21 mouse cellular contexts compared by ENCODE assay signal in genomic region chr5:108483006-108483405, GRCm38 (mm10). TPM values are rescaled to one million over a fixed set of nuclear protein-coding genes. Genes with fewer than 3 reads are reported as not detected.
A peak's percentile ranks its signal among the peaks of the same experiment; 100 is the strongest.
DNase-seq lines count a peak whose midpoint lies in the region; ATAC-seq and TF ChIP-seq lines count a peak whose summit lies in the region.
"Had no signal": no experiment of that assay in that cellular context is flagged by ENCODE, and none has a peak within 500 bp of the region (broad histone marks: within the 10 kb centered on the region; RNA-seq: fewer than 3 reads in every experiment).

No protein-coding gene starts in this region.

- peaks cover 64% of the 10 kb centered on the region for H3K36me3 ChIP-seq in liver, embryonic 12.5 days
- H3K36me3 ChIP-seq in liver, embryonic 15.5 days (replicated peaks): peaks cover 60% of the 10 kb centered on the region
- H3K36me3 ChIP-seq in stomach, postnatal 0 days (ENCODE audit: control insufficient read depth, insufficient read depth, low read length): peaks cover 2% of the 10 kb centered on the region; the same call in 1 of the 2 replicates

- TF ChIP-seq CTCF in stomach, postnatal 0 days (IDR thresholded peaks at IDR 0.05; ENCODE audit: low read depth): no peak

- ATAC-seq in liver, embryonic 12.5 days: 0 out of 2 replicates have a peak, but pooled peaks have one; percentile 32
- peak; percentile 60 for ATAC-seq in liver, embryonic 15.5 days (ENCODE audit: insufficient read depth)
- no peak for ATAC-seq in stomach, postnatal 0 days (ENCODE audit: low FRiP score, low TSS enrichment)
- ATAC-seq: forebrain, embryonic 13.5 days; forebrain, postnatal 0 days had no signal

- no peak overlapping the region for H3K4me2 ChIP-seq in liver, embryonic 12.5 days
- no peak overlapping the region for H3K4me2 ChIP-seq in liver, embryonic 15.5 days
- no peak overlapping the region for H3K4me2 ChIP-seq in stomach, postnatal 0 days (replicated peaks; ENCODE audit: low read depth)
- H3K4me2 ChIP-seq: embryonic facial prominence, embryonic 12.5 days; forebrain, embryonic 13.5 days; hindbrain, embryonic 13.5 days had no signal

- no peak overlapping the region for H3K4me3 ChIP-seq in liver, embryonic 12.5 days
- no peak overlapping the region for H3K4me3 ChIP-seq in liver, embryonic 15.5 days (replicated peaks)
- no peak overlapping the region for H3K4me3 ChIP-seq in stomach, postnatal 0 days (ENCODE audit: low read depth, low read length)
- H3K4me3 ChIP-seq: embryonic facial prominence, embryonic 12.5 days; forebrain, embryonic 13.5 days; gastrocnemius, adult 2 months; heart, embryonic 10.5 days; hindbrain, embryonic 13.5 days had no signal

- H3K27me3 ChIP-seq in liver, embryonic 12.5 days (replicated peaks): no peaks in the 10 kb centered on the region
- H3K27me3 ChIP-seq in liver, embryonic 15.5 days: no peaks in the 10 kb centered on the region
- no peaks in the 10 kb centered on the region for H3K27me3 ChIP-seq in stomach, postnatal 0 days (ENCODE audit: control insufficient read depth, insufficient read depth, low read length)
- H3K27me3 ChIP-seq: embryonic facial prominence, embryonic 12.5 days; forebrain, embryonic 13.5 days; hindbrain, embryonic 13.5 days had no signal

- no peak for TF ChIP-seq EP300 in stomach, postnatal 0 days (optimal IDR thresholded peaks at IDR 0.05)

- WGBS in liver, embryonic 12.5 days (ENCODE audit: insufficient replicate concordance): 85% methylated on average over 6 of the region's 6 CpGs
- WGBS in liver, embryonic 15.5 days (ENCODE audit: insufficient replicate concordance): 76% methylated on average over 6 of the region's 6 CpGs
- WGBS in stomach, postnatal 0 days: 89% methylated on average over 6 of the region's 6 CpGs

- H3K9ac ChIP-seq in liver, embryonic 12.5 days: no peak overlapping the region
- H3K9ac ChIP-seq in liver, embryonic 15.5 days: no peak overlapping the region
- H3K9ac ChIP-seq in stomach, postnatal 0 days (ENCODE audit: low read length): no peak overlapping the region
- H3K9ac ChIP-seq: embryonic facial prominence, embryonic 12.5 days; forebrain, embryonic 13.5 days; forebrain, postnatal 0 days; hindbrain, embryonic 13.5 days had no signal

- H3K27ac ChIP-seq in liver, embryonic 12.5 days: no peak overlapping the region
- no peak overlapping the region for H3K27ac ChIP-seq in liver, embryonic 15.5 days (replicated peaks)
- H3K27ac ChIP-seq in stomach, postnatal 0 days (replicated peaks): no peak overlapping the region
- H3K27ac ChIP-seq: embryonic facial prominence, embryonic 12.5 days; forebrain, embryonic 13.5 days; gastrocnemius, adult 2 months; heart, embryonic 10.5 days; hindbrain, embryonic 13.5 days had no signal

- DNase-seq in heart, adult 11 months: peak; percentile 45
- no peak for DNase-seq in heart, adult 8-10 months (ENCODE audit: low spot score)
- no peak for DNase-seq in liver
- DNase-seq in thymus, postnatal 4 days: no peak
- no peak for DNase-seq in stomach, postnatal 0 days (ENCODE audit: low spot score)
- DNase-seq: adrenal gland, postnatal 10 days; cerebellum, adult 11 months; cerebellum, adult 8-10 months; cerebellum, postnatal 14 days; embryo, embryonic 11 days; forebrain, postnatal 0 days; gastrocnemius, adult 2 months; gastrocnemius, postnatal 25 days; heart, postnatal 10 days had no signal

- H3K4me1 ChIP-seq in liver, embryonic 12.5 days: peaks cover 5% of the 10 kb centered on the region; the same call in 1 of the 2 replicates
- H3K4me1 ChIP-seq in liver, embryonic 15.5 days (replicated peaks): peaks cover 8% of the 10 kb centered on the region
- H3K4me1 ChIP-seq in stomach, postnatal 0 days (replicated peaks; ENCODE audit: control insufficient read depth, insufficient read depth): no peaks in the 10 kb centered on the region
- H3K4me1 ChIP-seq: embryonic facial prominence, embryonic 12.5 days; forebrain, embryonic 13.5 days; heart, embryonic 10.5 days; hindbrain, embryonic 13.5 days had no signal

- no peaks in the 10 kb centered on the region for H3K9me3 ChIP-seq in liver, embryonic 12.5 days (replicated peaks)
- H3K9me3 ChIP-seq in liver, embryonic 15.5 days (replicated peaks): no peaks in the 10 kb centered on the region
- no peaks in the 10 kb centered on the region for H3K9me3 ChIP-seq in stomach, postnatal 0 days (ENCODE audit: control insufficient read depth, low read length)
- H3K9me3 ChIP-seq: embryonic facial prominence, embryonic 12.5 days; forebrain, embryonic 13.5 days; heart, embryonic 10.5 days; hindbrain, embryonic 13.5 days had no signal

RNA-seq across cellular contexts. Expression of gene Pcgf3, which starts 22.0 kb away (rescaled TPM):
- 10 to 100 TPM; 29.3 to 32.0 (median 31.5) TPM for total RNA-seq in heart, adult 8-10 months (2022)
- 12.6 and 14.8 TPM in 2 replicates for polyA plus RNA-seq in liver, embryonic 12.5 days (2016; fragmentation: Nextera tagmentation; extraction: Ambion mirVana)
- 5.3 and 5.8 TPM in 2 replicates for polyA plus RNA-seq in liver, embryonic 15.5 days (2015; fragmentation: Nextera tagmentation; extraction: Ambion mirVana)
- polyA plus RNA-seq in stomach, postnatal 0 days (2015; fragmentation: Nextera tagmentation; extraction: Ambion mirVana): 10.0 and 11.3 TPM in 2 replicates

RNA-seq across cellular contexts. Expression of gene Mfsd7a, which starts 34.3 kb away (rescaled TPM):
- 1 to 10 TPM; 1.5 to 3.0 (median 2.5) TPM for total RNA-seq in heart, adult 8-10 months (2022)
- polyA plus RNA-seq in liver, embryonic 12.5 days (2016; fragmentation: Nextera tagmentation; extraction: Ambion mirVana): 0.15 TPM in 1 of 2 replicates, not detected in the other
- 0.16 and 0.28 TPM in 2 replicates for polyA plus RNA-seq in liver, embryonic 15.5 days (2015; fragmentation: Nextera tagmentation; extraction: Ambion mirVana)
- 1.1 and 1.2 TPM in 2 replicates for polyA plus RNA-seq in stomach, postnatal 0 days (2015; fragmentation: Nextera tagmentation; extraction: Ambion mirVana)
- total RNA-seq: MEL had no signal

RNA-seq across cellular contexts. Expression of gene Atp5k, which starts 48.8 kb away (rescaled TPM):
- 1,000 to 10,000 TPM in 2 of 4 experiments, 100 to 1,000 TPM in 2; 523 to 1,345 (median 957) TPM for total RNA-seq in heart, adult 8-10 months (2022)
- 355 and 360 TPM in 2 replicates for polyA plus RNA-seq in liver, embryonic 12.5 days (2016; fragmentation: Nextera tagmentation; extraction: Ambion mirVana)
- 155 and 216 TPM in 2 replicates for polyA plus RNA-seq in liver, embryonic 15.5 days (2015; fragmentation: Nextera tagmentation; extraction: Ambion mirVana)
- 507 and 641 TPM in 2 replicates for polyA plus RNA-seq in stomach, postnatal 0 days (2015; fragmentation: Nextera tagmentation; extraction: Ambion mirVana)
